Mouse (Mus musculus) gastrocnemius, adult 2 months (tissue): ENCODE data around the gene Mum1l1. TPM values are rescaled to one million over a fixed set of nuclear protein-coding genes. Genes with fewer than 3 reads are reported as not detected.

Experiments used
- DNase-seq: peaks from one replicate; pipeline ENCODE4 v3.0.0; 2022
- H3K27ac ChIP-seq: fragments of 200-600 bp; 2 replicates; pipeline ENCODE4 v1.8.1; 2022; ENCODE audit warnings: mild to moderate bottlenecking
- H3K4me3 ChIP-seq: fragments of 200-600 bp; 2 replicates; pipeline ENCODE4 v1.8.1; 2022; ENCODE audit warnings: mild to moderate bottlenecking, moderate library complexity
- CTCF ChIP-seq: fragments of 200-600 bp; IDR thresholded peaks from 2 replicates; pipeline ENCODE4 v1.8.1; 2022; ENCODE audit warnings: antibody characterized with exemption, mild to moderate bottlenecking, moderate library complexity
- intact Hi-C: fragments of 180-260 bp; cut with DNase I; formaldehyde crosslinking; loops from one replicate; pipeline ENCODE4 v1.15.1; 2025
- total RNA-seq, 2 experiments: library from RNA; stranded (reverse); gene quantifications; 2 replicates each; pipeline ENCODE4 v1.2.3; 2021

The Mum1l1 gene
- total RNA-seq, 2 experiments from 2014 or later: 4.6 to 6.1 TPM

DNA sequence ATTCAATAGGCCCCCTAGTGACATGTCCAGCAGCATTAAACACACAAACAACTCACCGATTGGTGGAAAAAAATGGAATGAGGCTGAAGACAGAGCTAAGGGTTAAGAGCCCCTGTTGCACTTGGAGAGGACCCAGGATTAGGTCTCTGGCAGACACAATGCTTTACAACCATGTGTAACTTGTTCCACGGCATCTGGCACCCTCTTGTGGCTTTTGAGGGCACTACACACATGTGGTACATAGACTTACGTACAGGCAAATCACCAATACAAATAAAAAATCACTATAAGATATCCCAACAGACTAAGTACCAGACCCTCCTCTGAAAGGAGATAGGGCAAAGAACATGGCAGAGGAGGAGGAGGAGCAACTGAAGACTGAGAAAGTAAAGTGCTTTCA, 37.5 kb downstream of the Mum1l1 start:
- H3K27ac ChIP-seq: no peak overlapping the region
- intact Hi-C loops: no loop called here
- DNase-seq: peak; percentile 18
- TF ChIP-seq CTCF: peak; percentile 50
- no peak overlapping the region for H3K4me3 ChIP-seq

DNA sequence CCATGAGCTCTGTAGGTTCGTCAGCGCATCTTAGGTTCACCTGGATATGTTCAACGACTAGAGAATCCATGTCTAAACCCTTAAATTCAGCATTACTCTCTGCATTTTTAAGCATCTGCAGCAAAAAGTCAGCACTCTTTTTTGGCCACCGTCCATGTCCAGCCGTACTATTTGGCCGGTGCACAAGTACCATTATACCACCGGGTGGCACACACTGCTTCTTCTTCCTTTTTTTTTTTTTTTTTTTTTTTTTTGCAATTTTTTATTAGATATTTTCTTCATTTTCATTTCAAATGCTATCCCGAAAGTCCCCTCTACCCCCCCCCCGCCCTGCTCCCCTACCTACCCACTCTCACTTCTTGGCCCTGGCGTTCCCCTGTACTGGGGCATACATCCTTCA, 47.2 kb downstream of the Mum1l1 start:
- Histone ChIP-seq H3K27ac (no peak overlapping the region), H3K4me3 (no peak overlapping the region)
- intact Hi-C loops: no loop called here
- no peak for DNase-seq
- TF ChIP-seq CTCF: no peak

DNA sequence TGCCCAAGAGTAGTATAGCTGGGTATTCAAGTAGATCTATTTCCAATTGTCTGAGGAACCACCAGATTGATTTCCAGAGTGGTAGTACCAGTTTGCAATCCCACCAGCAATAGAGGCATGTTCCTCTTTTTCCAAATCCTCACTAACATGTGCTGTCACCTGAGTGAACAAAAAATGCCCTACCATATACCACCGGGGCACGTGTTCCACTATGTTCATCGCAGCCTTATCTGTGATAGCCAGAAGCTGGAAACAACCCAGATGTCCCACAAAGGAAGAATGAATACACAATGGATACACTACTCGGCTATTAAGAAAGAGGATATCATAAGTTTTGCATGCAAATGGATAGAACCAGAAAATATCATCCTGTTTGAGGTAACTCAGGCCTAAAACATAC, 72.1 kb downstream of the Mum1l1 start:
- no peak for DNase-seq
- Histone ChIP-seq H3K4me3 (no peak overlapping the region), H3K27ac (no peak overlapping the region)
- intact Hi-C loops: no loop called here
- no peak for TF ChIP-seq CTCF

Other genes starting within 250 kb of the Mum1l1 start
- gene Serpina7, start 124.8 kb upstream of the Mum1l1 start, total RNA-seq: not detected
- gene 4930513O06Rik, start 123.8 kb upstream of the Mum1l1 start, total RNA-seq: not detected
- not detected for gene 4933428M09Rik, start 30.8 kb upstream of the Mum1l1 start, total RNA-seq
- gene Trap1a, start 123.6 kb downstream of the Mum1l1 start, total RNA-seq: not detected